Mouse (Mus musculus) thymus, postnatal 0 days (tissue): ENCODE data around the gene B3galnt1. TPM values are rescaled to one million over a fixed set of nuclear protein-coding genes. Genes with fewer than 3 reads are reported as not detected.
"Not testable (repeated sequence)": the region's sequence is repeated elsewhere in the genome, so short reads cannot be mapped to it uniquely, and the experiment has no call there.

Experiments used
- DNase-seq: peaks from one replicate; pipeline ENCODE4 v3.0.0-alpha.2; 2015; ENCODE audit warnings: low spot score
- polyA plus RNA-seq: library from polyadenylated mRNA; unstranded; fragments of >200 nt; fragmentation: Nextera tagmentation; extraction: Ambion mirVana; gene quantifications from 2 replicates; pipeline ENCODE4 v1.2.1, GENCODE M21; 2015

Gene B3galnt1
- polyA plus RNA-seq, 1 experiment from 2014 or later, result 9.3 TPM

DNA sequence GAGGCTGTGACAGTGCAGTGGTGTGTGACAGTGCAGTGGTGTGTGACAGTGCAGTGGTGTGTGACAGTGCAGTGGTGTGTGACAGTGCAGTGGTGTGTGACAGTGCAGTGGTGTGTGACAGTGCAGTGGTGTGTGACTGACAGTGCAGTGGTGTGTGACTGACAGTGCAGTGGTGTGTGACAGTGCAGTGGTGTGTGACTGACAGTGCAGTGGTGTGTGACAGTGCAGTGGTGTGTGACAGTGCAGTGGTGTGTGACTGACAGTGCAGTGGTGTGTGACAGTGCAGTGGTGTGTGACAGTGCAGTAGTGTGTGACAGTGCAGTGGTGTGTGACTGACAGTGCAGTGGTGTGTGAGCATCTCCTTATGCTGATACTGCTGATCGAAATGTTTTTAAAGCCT lies 33.2 kb downstream of the B3galnt1 start:
- DNase-seq, result not testable (repeated sequence)

DNA sequence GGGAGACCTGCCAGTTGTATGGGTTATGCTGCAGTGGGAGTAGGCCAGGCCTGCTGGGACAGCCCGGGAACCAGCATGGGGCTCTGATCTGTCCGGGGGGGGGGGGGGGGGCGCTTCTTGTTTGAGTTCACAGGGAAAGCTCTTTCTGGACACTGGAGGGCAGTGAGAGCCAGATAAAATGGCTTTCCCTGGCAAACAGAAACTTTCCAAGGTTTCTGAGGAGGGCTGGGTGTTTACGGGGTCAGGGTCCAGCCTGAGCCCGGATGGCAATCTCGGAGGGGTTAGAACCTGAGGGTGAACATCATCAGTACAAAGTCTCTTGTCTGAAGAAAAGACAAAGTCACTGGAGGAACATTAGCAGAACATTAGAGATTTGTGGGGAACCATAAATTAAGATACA lies 35.4 kb downstream of the B3galnt1 start:
- no peak for DNase-seq

DNA sequence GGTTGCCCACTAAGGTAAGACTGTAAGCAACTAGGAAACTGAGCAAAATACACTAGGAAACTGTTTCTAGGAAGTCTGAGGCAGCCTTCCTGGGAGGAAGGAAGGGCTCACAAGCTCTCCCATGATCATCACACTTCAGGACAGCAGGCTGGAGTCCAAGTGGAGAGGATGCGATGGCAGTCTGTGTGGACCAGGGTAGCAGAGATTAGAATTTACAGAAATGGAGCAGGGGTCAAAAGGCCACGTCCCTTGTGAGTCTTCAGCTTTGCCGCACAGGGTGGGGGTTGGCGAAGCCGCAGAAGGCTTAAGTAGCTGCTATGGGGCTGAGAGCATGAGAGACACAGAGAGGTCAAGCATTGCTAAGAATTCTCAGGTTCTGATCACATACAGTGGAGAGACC lies 37.1 kb downstream of the B3galnt1 start:
- DNase-seq, result no peak

DNA sequence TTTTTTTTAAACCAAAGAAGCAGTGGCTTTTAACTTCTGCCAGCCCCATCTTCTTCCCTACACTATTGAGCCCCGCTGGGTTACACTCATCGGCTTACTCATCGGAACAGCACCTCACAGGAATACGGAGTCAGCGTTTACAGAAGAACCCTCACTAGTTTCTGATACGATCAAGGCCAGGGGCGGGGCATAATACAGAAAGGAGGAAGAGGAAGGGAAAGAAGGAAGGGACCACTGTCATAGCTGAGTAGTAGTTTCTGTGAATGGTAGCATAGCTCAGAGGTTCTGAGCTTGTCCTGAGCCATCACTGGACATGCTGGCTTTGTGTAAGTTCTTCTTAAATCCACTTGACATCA lies 38.8 kb downstream of the B3galnt1 start:
- DNase-seq, result no peak

DNA sequence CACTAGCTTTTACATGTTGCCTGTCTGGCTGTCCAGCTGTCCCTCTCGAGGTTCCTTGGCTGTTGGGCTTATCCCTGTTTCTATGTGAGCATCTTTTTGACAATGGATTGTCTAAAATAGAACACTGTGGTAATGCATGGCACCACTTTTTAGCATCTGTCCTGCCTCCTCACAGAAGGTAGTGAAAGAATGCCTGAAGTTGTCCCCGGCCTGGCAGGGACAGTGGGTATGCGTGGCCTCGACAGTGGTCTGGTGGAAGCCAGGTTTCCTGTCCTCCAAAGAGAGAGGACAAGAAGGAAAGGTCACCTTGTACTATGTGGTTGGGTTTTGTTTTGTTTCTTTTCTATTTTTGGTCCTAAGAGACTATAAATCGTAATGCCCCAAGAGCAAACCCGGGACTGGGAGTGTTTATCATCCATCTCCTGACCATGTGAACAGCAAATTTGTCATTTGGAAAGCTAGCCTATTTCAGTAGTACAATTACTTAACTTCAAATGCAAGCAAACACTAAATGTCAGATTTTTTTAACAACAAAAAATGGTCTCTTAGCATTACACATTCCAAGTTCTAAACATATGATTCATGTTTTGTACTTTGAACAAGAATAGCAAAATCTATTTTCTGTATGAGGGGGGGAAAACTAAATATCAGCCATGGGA lies 39.3 kb downstream of the B3galnt1 start:
- DNase-seq, result no peak

DNA sequence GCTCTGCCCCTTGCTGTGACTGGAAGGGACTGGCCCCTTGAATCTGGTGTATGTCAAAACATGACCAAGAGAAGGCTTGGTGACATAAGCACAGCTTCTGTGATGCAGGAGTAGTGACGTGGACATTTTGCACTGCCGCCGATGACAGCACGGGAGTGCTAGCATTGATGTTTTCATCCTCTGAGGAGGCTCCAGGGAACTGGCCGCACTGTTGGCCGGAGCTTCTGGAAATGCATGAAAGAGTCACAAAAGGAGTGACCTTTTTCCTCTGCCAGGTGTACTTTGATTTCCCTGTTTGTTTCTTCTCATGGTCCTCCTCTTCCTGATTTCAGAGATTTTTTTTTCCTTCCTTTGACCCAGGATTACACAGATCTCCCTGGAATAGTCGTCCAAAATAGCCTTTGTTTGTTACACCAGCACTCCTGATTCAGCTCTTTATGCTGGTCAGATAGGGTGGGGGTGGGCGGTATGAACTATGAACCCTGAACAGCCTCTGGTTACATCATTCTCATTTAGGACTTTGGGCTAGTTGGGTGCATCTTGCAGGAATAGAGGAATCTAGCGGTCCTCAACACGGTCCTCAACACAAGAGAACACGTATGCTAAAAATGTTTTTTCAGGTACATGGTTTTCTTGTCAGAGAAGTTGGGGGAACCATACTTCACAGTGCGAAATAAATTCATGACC lies 42.5 kb downstream of the B3galnt1 start:
- no peak for DNase-seq

DNA sequence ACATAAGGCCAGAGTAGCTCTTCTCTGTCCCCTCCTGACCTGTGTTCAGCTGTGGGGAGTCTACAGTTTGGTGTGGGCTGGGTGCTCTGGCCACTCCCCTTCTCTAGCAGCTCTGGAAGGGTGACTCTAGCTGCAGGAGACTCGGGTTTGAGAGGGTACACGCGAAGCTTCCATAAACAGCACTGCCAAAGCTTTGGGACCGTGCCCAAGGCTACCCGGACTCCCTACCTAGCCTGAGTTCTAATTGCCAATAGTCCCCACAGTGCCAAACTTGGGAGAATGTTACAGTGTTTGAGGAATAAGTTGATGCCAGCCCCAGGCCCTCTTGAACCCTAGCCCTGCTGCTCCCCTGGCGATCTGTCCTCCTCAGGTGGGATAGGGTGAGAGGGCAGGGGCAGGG lies 43.2 kb downstream of the B3galnt1 start:
- DNase-seq, result no peak

DNA sequence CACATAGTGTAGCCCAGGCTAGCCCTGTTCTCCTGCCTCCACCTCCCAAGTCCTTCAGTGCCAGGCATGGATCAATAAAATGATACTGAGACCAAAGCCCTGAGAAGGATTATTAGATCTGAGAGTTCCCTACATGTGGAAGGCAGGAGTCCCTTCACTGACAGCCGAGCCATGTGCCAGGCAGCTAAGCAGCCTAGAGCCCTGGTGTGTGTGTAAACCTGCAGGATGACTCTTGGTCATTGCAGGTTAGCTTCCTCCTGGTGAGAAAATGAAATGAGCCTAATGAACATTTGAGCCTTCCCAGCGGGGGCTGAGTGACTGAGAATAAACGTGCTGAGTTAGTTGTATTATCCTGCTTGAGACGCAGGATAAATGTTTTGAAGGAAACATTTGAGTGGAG lies 49.2 kb downstream of the B3galnt1 start:
- DNase-seq, result no peak

DNA sequence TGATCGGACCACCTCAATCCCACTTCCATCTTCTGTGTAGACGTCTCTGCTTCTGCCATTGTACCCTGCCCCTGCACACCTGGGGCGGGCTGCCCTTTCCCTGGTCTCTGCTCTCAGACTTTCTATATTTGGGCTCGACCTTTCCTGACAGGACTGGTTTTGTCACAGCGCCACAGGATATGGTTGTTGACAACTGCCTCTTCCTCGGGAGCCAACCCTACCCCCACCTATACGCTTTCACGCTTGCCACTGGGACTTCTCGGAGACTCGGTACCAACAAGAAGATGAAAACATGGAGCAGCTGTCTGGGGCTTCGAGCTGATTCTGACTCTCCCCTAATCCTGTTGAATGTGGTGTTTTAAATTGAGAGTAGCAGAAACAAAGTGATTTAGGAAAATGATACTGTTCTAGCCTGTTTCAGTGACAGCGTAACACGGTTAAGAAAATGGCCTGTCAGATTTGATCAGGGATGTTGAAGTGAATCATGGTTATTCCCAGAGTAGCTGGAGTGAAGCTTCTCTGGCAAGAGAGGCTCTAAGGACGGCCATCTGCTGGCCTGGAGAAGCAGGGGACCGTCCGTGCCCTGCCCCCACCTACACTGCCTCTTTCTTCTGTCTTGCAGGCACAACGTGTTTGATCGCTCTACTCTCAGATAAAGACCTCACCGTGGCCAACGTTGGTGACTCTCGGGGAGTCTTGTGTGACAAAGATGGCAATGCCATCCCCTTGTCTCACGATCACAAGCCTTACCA lies 49.9 kb downstream of the B3galnt1 start:
- no peak for DNase-seq

DNA sequence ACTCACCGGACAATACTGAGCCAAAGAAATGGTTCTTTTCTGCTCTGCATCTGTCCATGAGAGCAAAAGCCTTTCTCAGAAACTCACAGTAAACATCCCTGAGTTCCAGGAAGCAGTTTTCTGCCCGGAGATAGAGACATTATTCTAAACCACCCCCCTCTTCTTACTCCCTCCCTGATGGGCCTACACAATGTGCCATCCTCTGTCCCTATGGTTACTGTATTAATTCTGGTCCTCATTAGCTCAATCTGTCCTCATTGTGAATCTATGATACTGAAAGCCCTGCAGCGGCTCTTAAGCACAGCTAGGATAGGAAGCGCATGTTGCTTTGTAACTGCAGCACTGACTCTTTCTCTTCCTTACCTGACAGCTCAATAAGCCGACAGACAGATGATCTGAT lies 53.7 kb downstream of the B3galnt1 start:
- DNase-seq, result no peak

DNA sequence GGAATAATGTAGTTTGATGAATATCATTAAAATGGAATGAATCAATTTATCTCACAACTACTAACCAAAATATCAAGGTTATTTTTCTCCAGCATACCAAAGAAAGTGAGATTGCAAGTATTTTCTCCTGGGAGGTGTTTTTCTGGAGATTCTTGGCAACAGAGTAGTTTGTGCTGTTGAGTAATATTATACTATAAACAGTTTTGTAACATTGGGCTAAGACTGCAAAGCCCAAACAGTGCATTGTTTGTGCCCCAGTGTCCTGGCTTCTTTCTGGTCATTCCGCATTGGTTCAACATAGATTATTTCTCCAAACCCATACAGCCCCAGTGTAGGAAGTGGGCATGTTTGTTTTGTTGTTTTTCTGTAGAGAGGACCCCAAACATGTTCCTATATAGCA lies 55.0 kb downstream of the B3galnt1 start:
- DNase-seq, result no peak

DNA sequence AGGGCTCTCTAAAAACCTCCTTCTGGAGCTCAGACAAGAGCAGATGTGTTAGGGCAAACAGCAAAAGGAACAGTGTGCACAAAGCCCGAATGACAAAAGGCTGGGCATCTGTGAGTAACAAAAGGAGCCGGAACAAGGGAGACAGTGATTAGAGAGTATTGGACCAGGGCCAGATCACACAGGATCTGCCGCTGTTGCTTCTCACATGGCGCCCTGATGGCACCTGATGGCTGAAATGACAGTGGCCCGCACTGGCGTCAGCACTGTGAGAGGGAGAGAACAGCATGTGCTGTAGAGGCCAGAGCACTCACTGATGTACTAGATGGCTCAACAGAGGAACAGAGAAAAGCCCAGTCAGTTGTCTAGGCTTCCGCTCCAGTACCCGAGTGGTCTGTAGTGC lies 55.8 kb downstream of the B3galnt1 start:
- no peak for DNase-seq

DNA sequence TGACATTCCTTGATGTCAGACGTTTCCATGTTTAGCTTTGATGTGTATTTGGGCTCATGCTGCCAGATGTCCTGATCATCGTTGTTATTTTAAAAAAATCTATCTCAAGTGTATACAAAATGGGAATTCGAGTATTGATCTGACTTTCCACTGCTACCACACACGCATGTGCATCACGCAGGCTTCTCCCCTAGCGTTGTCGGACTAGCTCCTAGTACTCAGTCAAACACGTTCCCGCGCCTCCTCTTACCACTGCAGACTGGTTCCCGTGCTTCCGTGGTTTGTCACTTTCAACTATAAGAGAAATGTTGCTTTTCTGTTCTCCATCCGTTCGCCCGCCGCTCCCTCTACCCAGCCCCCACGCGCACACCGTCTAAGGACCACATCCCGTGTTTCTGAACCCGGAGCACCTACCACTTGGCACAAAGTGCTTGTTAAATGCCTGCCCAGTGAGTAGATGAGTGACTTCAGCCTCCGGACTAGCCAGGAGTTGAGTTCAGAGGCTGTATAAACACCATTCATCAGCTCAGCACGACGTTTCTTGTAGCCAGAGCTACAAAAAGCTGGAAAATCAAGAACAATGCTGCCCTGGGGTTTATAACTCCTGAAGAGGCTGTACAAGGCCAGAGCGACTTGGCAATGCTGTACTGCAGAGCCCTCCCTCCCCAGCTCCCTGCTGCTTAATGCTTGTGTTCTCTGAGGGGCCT lies 62.7 kb downstream of the B3galnt1 start:
- DNase-seq, result no peak

DNA sequence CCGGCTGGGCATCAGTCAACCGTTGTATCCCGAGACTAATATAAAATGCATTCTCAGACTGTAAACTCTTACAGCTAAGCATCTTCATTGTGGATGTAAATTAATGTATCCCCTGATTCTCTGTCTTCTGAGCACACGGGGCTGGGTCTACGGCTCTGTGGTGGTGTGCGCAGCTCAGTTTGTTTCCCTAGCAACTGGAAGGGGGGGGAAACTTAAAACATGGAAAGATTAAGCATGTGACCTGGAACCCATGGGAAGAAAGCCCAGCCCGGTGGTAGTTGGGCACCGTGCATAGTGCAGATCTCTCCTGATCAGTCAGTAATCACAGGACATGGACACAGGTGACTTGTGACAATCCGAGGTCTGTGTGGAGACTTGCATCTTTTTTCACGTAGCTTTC lies 63.3 kb downstream of the B3galnt1 start:
- DNase-seq, result no peak

DNA sequence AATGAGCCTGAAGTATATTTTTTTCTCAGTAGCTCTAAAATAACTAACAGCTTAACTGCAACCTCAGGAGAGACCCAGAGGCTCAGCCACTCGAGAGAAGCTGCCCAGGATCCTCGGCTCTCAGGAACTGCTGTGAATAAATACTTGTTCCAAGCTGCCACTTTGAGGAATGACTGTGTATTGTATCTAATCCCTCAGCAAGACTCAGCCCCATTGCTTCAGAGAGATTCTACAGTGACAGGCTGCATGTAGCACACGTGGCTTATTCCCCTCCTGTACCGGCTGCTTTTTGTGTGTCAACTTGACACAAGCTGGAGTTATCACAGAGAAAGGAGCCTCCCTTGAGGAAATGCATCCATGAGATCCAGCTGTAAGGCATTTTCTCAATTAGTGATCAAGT lies 66.1 kb downstream of the B3galnt1 start:
- no peak for DNase-seq

DNA sequence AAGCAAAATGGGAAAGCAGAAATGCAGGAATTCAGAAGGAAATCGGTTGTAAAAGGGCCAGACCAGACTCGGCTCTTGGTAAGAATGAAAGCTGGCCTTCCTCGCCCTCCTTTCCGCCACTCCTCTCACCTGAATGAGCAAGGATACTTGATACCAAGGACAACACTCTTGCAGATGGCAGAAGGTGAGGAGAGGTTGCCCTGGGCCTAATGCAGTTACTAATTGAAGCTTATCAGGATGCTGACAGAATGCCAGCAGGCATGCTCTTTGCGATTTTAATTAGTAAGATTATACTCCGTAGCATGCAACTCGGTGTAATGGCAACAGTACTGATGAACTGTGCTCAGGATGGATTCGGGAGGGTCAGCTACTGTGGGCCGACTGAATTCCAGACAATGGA lies 67.2 kb downstream of the B3galnt1 start:
- no peak for DNase-seq

DNA sequence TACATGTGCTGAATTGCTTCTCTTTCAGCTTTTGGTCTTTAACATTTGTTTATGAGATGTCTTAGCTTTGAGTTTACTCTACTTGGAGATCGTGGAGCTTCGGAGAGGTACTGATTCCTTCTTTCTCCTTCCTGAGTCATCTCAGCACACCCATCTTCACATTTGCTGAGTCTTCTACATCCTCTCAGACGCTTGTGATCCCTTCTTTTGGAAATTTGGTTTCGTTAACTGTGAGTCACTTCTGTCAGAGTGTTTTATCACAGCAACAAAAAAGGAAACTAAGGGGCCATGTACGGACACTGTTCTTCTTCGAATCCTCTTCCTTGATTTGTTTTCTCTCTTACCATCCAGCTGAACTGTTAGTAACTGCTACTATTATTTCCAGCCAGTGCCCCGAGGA lies 69.2 kb downstream of the B3galnt1 start:
- DNase-seq, result no peak

DNA sequence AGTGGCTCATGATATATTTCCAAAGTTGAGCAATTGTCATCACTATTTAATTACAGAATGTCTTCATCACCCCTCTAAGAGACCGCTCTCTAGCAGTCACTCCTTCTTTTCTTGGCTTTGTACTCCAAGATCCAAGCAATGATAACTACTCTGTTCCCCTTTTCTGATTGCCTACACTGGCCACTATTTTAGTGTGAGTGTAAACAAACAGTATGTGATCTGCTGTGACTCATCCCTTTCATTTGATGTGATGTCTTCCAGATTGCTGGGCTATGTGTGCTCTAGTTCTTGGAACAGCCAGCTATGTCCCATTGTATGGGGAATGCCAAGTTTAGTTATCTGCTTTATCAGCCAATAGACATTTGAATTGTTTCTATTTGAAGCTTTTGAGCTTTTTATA lies 71.4 kb downstream of the B3galnt1 start:
- DNase-seq, result no peak

DNA sequence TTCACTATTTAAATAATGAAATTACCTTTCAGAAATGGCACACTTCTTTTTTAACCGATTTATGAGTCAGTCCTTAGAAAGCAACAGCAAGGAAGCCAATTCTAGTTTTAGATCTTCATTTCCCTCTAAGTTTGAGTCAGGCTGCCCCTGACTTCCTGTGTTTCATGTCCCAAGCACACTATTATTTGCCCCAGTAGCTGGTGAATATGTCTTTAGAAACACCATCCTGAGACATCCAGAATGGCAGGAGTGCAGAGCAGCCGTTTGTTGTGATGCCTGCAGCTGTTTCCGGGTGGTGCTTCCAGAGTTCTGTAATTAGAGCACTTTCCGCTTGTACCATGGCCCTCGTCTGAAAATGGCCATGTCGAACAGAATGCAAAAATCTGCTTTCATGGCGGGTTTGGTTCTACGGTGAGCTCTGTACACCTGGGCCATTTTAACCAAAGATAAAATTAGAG lies 73.7 kb downstream of the B3galnt1 start:
- no peak for DNase-seq

DNA sequence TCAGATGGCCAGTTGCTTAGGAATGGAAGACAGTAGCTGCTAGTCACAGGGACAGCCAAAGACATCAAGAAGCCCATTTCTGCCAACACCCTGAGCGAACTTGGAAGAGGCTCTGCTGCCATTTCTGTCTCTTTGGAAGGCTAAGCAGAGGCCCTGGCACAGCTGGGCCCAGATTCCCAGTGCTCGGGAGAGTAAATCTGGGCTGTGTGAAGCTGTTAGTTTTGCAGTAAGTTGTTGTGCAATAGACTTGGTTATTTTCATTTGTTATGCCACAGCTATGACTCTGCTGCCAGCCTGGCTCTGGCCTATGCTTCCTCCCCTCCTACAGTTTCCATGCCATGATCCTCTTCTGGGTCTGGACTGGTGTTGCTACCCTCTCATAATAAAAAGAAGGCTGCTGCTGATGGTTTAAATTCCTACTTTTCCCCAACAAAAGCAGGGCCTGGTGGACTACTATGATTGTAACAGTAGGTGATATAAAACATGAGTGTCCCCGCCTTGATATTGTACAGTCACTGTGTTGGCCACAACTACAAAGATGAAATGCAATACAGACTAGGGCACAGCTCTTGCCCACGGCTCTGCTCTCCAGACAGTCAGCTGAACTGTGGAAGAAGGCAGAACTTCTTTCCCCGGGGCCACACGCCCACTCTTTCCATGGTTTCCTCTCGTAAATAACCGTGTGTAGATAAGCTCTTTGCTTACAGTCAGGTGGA lies 74.2 kb downstream of the B3galnt1 start:
- no peak for DNase-seq
